10 mouse cellular contexts compared by ENCODE assay signal in genomic region chr15:27938886-27939285, GRCm38 (mm10).
DNase-seq lines count a peak whose midpoint lies in the region; ATAC-seq and TF ChIP-seq lines count a peak whose summit lies in the region.
"Had no signal": no experiment of that assay in that cellular context is flagged by ENCODE, and none has a peak within 500 bp of the region (broad histone marks: within the 10 kb centered on the region; RNA-seq: fewer than 3 reads in every experiment).

No protein-coding gene starts in this region.

- TF ChIP-seq CTCF in hindbrain, postnatal 0 days (IDR thresholded peaks at IDR 0.05; ENCODE audit: low read depth), result no peak
- no peak for TF ChIP-seq CTCF in gastrocnemius, adult 2 months (IDR thresholded peaks at IDR 0.05)

- peak overlapping the region; percentile 65 for H3K4me2 ChIP-seq in neural tube, embryonic 12.5 days (replicated peaks)
- H3K4me2 ChIP-seq in forebrain, embryonic 11.5 days (ENCODE audit: low read depth, low read length, severe bottlenecking), result peak overlapping the region; percentile 80; the same call in 1 of the 2 replicates
- peak overlapping the region; percentile 62 for H3K4me2 ChIP-seq in hindbrain, postnatal 0 days (ENCODE audit: low read depth, low read length)
- H3K4me2 ChIP-seq: liver, embryonic 15.5 days had no signal

- intact Hi-C loops in gastrocnemius, adult 2 months (cut with DNase I), result loop anchor here (5.0 kb wide), 1 partner anchor 43 kb away; no protein-coding TSS in a partner anchor

- DNase-seq in neural tube, embryonic 10.5 days (ENCODE audit: extremely low spot score, low spot score), result no peak
- no peak for DNase-seq in forebrain, embryonic 11.5 days (ENCODE audit: low spot score)
- peak; percentile 62 for DNase-seq in hindbrain, postnatal 0 days (ENCODE audit: low spot score)
- DNase-seq in ovary, postnatal 10 days (ENCODE audit: low spot score), result no peak
- no peak for DNase-seq in gastrocnemius, adult 2 months
- no peak for DNase-seq in frontal cortex, postnatal 10 days (ENCODE audit: low spot score in 2 of 2)

- H3K36me3 ChIP-seq in neural tube, embryonic 12.5 days, result no peaks in the 10 kb centered on the region
- H3K36me3 ChIP-seq in forebrain, embryonic 11.5 days (ENCODE audit: control insufficient read depth, insufficient read depth, low read length), result no peaks in the 10 kb centered on the region
- H3K36me3 ChIP-seq in hindbrain, postnatal 0 days (ENCODE audit: insufficient read depth, low read length), result no peaks in the 10 kb centered on the region
- H3K36me3 ChIP-seq: liver, embryonic 15.5 days had no signal

- no peaks in the 10 kb centered on the region for H3K9me3 ChIP-seq in neural tube, embryonic 12.5 days
- no peaks in the 10 kb centered on the region for H3K9me3 ChIP-seq in forebrain, embryonic 11.5 days (ENCODE audit: control insufficient read depth, low read length)
- no peaks in the 10 kb centered on the region for H3K9me3 ChIP-seq in hindbrain, postnatal 0 days (ENCODE audit: low read length)
- H3K9me3 ChIP-seq: liver, embryonic 15.5 days; megakaryocyte, embryonic 14.5 days had no signal

- H3K27me3 ChIP-seq in neural tube, embryonic 12.5 days (replicated peaks), result no peaks in the 10 kb centered on the region
- H3K27me3 ChIP-seq in forebrain, embryonic 11.5 days (ENCODE audit: control insufficient read depth, insufficient read depth, low read length), result no peaks in the 10 kb centered on the region
- H3K27me3 ChIP-seq in hindbrain, postnatal 0 days (ENCODE audit: insufficient read depth, low read length), result no peaks in the 10 kb centered on the region
- H3K27me3 ChIP-seq: liver, embryonic 15.5 days had no signal

- 55% methylated on average over 6 of the region's 6 CpGs for WGBS in neural tube, embryonic 12.5 days
- 33% methylated on average over 6 of the region's 6 CpGs for WGBS in forebrain, embryonic 11.5 days
- WGBS in hindbrain, postnatal 0 days, result 18% methylated on average over 6 of the region's 6 CpGs

- no peak overlapping the region; the same call in 1 of the 2 replicates for H3K9ac ChIP-seq in neural tube, embryonic 12.5 days
- peak overlapping the region; percentile 71 for H3K9ac ChIP-seq in forebrain, embryonic 11.5 days (ENCODE audit: low read length)
- H3K9ac ChIP-seq in hindbrain, postnatal 0 days (replicated peaks; ENCODE audit: low read length), result peak overlapping the region; percentile 45
- H3K9ac ChIP-seq: liver, embryonic 15.5 days had no signal

- ATAC-seq in neural tube, embryonic 12.5 days (ENCODE audit: low FRiP score, low read depth), result no peak
- no peak for ATAC-seq in forebrain, embryonic 11.5 days (replicated peaks; ENCODE audit: low FRiP score)
- ATAC-seq in hindbrain, postnatal 0 days, result no peak

- H3K27ac ChIP-seq in neural tube, embryonic 12.5 days, result 0 out of 2 replicates have a peak overlapping the region, but pooled peaks have one; percentile 74
- H3K27ac ChIP-seq in forebrain, embryonic 11.5 days (ENCODE audit: low read depth, low read length), result peak overlapping the region; percentile 86
- peak overlapping the region; percentile 89 for H3K27ac ChIP-seq in hindbrain, postnatal 0 days
- H3K27ac ChIP-seq in gastrocnemius, adult 2 months, result no peak overlapping the region
- H3K27ac ChIP-seq: kidney, postnatal 0 days; liver, embryonic 15.5 days had no signal

- H3K4me1 ChIP-seq in neural tube, embryonic 12.5 days, result peaks cover 63% of the 10 kb centered on the region
- H3K4me1 ChIP-seq in forebrain, embryonic 11.5 days (replicated peaks; ENCODE audit: control insufficient read depth, insufficient read depth, low read length), result peaks cover 44% of the 10 kb centered on the region
- peaks cover 60% of the 10 kb centered on the region for H3K4me1 ChIP-seq in hindbrain, postnatal 0 days (ENCODE audit: insufficient read depth, low read length)

- H3K4me3 ChIP-seq in neural tube, embryonic 12.5 days, result no peak overlapping the region
- H3K4me3 ChIP-seq in forebrain, embryonic 11.5 days (ENCODE audit: low read depth, low read length), result no peak overlapping the region
- H3K4me3 ChIP-seq in hindbrain, postnatal 0 days (ENCODE audit: low read length), result no peak overlapping the region
- no peak overlapping the region for H3K4me3 ChIP-seq in gastrocnemius, adult 2 months
- H3K4me3 ChIP-seq: liver, embryonic 15.5 days; megakaryocyte, embryonic 14.5 days had no signal
